Mouse (Mus musculus) neural tube, embryonic 15.5 days (tissue): Measurements from ENCODE around the gene Tvp23b. TPM values are rescaled to one million over a fixed set of nuclear protein-coding genes. Genes with fewer than 3 reads are reported as not detected.

Experiments used
- ATAC-seq: fragments of 200-750 bp; cut with Nextera tagmentation; 2 replicates; pipeline ENCODE4 v1.8.0; 2017; ENCODE audit warnings: mild to moderate bottlenecking, moderate TSS enrichment, moderate library complexity; ENCODE audit not compliant: low FRiP score
- H3K27ac ChIP-seq: fragments of 300-500 bp; sonication (generic); replicated peaks from 2 replicates; pipeline ENCODE4 v1.5.1; 2015; ENCODE audit warnings: mild to moderate bottlenecking, inconsistent platforms
- H3K27me3 ChIP-seq: fragments of 300-500 bp; sonication (generic); replicated peaks from 2 replicates; pipeline ENCODE4 v1.6.1; 2015; ENCODE audit warnings: inconsistent platforms
- H3K36me3 ChIP-seq: fragments of 300-500 bp; sonication (generic); 2 replicates; pipeline ENCODE4 v1.6.1; 2015; ENCODE audit warnings: inconsistent platforms
- H3K4me1 ChIP-seq: fragments of 300-500 bp; sonication (generic); 2 replicates; pipeline ENCODE4 v1.6.1; 2015; ENCODE audit warnings: inconsistent platforms
- H3K4me2 ChIP-seq: fragments of 300-500 bp; sonication (generic); 2 replicates; pipeline ENCODE4 v1.6.1; 2015; ENCODE audit warnings: inconsistent platforms, mild to moderate bottlenecking, moderate library complexity
- H3K4me3 ChIP-seq: fragments of 300-500 bp; sonication (generic); replicated peaks from 2 replicates; pipeline ENCODE4 v1.5.1; 2015; ENCODE audit warnings: mild to moderate bottlenecking, inconsistent platforms
- H3K9ac ChIP-seq: fragments of 300-500 bp; sonication (generic); replicated peaks from 2 replicates; pipeline ENCODE4 v1.6.1; 2015; ENCODE audit warnings: mild to moderate bottlenecking, inconsistent platforms
- H3K9me3 ChIP-seq: fragments of 300-500 bp; sonication (generic); replicated peaks from 2 replicates; pipeline ENCODE4 v1.6.1; 2016; ENCODE audit warnings: inconsistent platforms
- WGBS: fragments of 180-500 bp; shearing (Covaris S2); methylation state at CpG from one replicate; pipeline ENCODE4 v1.1.7; 2015; ENCODE audit warnings: mixed read lengths; 5-methylcytosine and 5-hydroxymethylcytosine counted together
- polyA plus RNA-seq: library from polyadenylated mRNA; unstranded; fragments of >200 nt; fragmentation: Nextera tagmentation; extraction: Ambion mirVana; gene quantifications from 2 replicates; pipeline ENCODE4 v1.2.1, GENCODE M21; 2015

Gene Tvp23b
- polyA plus RNA-seq, result 54.0 and 55.4 TPM in 2 replicates

- Histone ChIP-seq H3K4me3 (peak within 1 kb of the TSS; percentile 87), H3K36me3 (peaks cover 5% of the 10 kb centered on the region), H3K4me2 (peak within 1 kb of the TSS; percentile 74), H3K9ac (peak within 1 kb of the TSS; percentile 87), H3K4me1 (peaks cover 16% of the 10 kb centered on the region), H3K9me3 (no peaks in the 10 kb centered on the region), H3K27ac (peak within 1 kb of the TSS; percentile 90), H3K27me3 (no peaks in the 10 kb centered on the region)
- peak; percentile 98 for ATAC-seq
- WGBS, result 1% methylated on average over 55 of the region's 55 CpGs
Measured at GRCm38 (mm10) chr11:62879220-62880048, at the start of gene Tvp23b. TSS of gene Tvp23b (plus strand) at chr11:62879455.

DNA sequence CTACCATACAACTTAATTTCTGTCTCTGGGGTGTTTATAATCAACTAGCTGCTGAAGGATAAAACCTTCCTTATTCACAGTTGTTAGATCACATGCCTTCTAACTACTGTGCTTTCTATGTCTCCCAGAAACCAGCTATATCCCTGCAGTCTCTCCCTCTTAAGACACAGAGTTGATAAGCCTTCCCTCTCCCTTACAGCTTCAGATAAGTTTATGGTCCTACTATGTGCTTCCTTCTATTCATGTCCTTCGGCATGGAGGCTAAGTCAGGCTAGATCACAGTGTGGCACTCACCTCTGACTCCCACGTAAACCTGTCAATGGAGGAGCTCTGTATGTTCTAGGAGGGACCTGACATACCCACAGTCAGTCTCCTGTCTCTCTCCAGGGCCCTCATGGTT, 48.9 kb upstream of the Tvp23b start:
- Histone ChIP-seq H3K4me3 (no peak overlapping the region), H3K27me3 (no peaks in the 10 kb centered on the region), H3K9ac (no peak overlapping the region), H3K4me1 (no peaks in the 10 kb centered on the region), H3K27ac (no peak overlapping the region), H3K9me3 (no peaks in the 10 kb centered on the region), H3K4me2 (no peak overlapping the region), H3K36me3 (no peaks in the 10 kb centered on the region)
- WGBS, result 93% methylated on average over 2 of the region's 2 CpGs
- no peak for ATAC-seq

- Histone ChIP-seq H3K27ac (no peak overlapping the region), H3K4me2 (no peak overlapping the region), H3K27me3 (no peaks in the 10 kb centered on the region), H3K9me3 (no peaks in the 10 kb centered on the region), H3K4me1 (no peaks in the 10 kb centered on the region), H3K4me3 (no peak overlapping the region), H3K9ac (no peak overlapping the region), H3K36me3 (no peaks in the 10 kb centered on the region)
- ATAC-seq, result no peak
Measured at GRCm38 (mm10) chr11:62831906-62832305, 47.3 kb upstream of the Tvp23b start.

GRCm38 (mm10) chr11:62844562-62844961, 34.7 kb upstream of the Tvp23b start:
- no peak overlapping the region for H3K4me2 ChIP-seq
- no peak overlapping the region for H3K4me3 ChIP-seq
- no peak for ATAC-seq
- H3K36me3 ChIP-seq, result 0 out of 2 replicates have a peak, but pooled peaks cover 3% of the 10 kb centered on the region
- no peaks in the 10 kb centered on the region for H3K27me3 ChIP-seq
- H3K4me1 ChIP-seq, result 0 out of 2 replicates have a peak, but pooled peaks cover 3% of the 10 kb centered on the region
- H3K9me3 ChIP-seq, result no peaks in the 10 kb centered on the region
- 89% methylated on average over 5 of the region's 5 CpGs for WGBS
- no peak overlapping the region for H3K27ac ChIP-seq
- no peak overlapping the region for H3K9ac ChIP-seq

GRCm38 (mm10) chr11:62845730-62846129, 33.5 kb upstream of the Tvp23b start:
- H3K36me3 ChIP-seq, result 0 out of 2 replicates have a peak, but pooled peaks cover 3% of the 10 kb centered on the region
- H3K9ac ChIP-seq, result no peak overlapping the region
- no peak for ATAC-seq
- 69% methylated on average over 3 of the region's 3 CpGs for WGBS
- H3K4me1 ChIP-seq, result 0 out of 2 replicates have a peak, but pooled peaks cover 3% of the 10 kb centered on the region
- no peak overlapping the region for H3K4me3 ChIP-seq
- H3K27ac ChIP-seq, result no peak overlapping the region
- H3K9me3 ChIP-seq, result no peaks in the 10 kb centered on the region
- no peaks in the 10 kb centered on the region for H3K27me3 ChIP-seq
- H3K4me2 ChIP-seq, result no peak overlapping the region

- no peaks in the 10 kb centered on the region for H3K27me3 ChIP-seq
- H3K4me2 ChIP-seq, result peak within 1 kb of the TSS; percentile 31
- H3K4me1 ChIP-seq, result 0 out of 2 replicates have a peak, but pooled peaks cover 3% of the 10 kb centered on the region
- ATAC-seq, result no peak
- H3K9me3 ChIP-seq, result no peaks in the 10 kb centered on the region
- H3K27ac ChIP-seq, result 0 out of 2 replicates have a peak within 1 kb of the TSS, but pooled peaks have one; percentile 2
- peak within 1 kb of the TSS; percentile 16; the same call in 1 of the 2 replicates for H3K4me3 ChIP-seq
- H3K36me3 ChIP-seq, result no peaks in the 10 kb centered on the region
- H3K9ac ChIP-seq, result no peak within 1 kb of the TSS
- WGBS, result 32% methylated on average over 12 of the region's 12 CpGs
Measured at GRCm38 (mm10) chr11:62846961-62847654, 32.1 kb upstream of the Tvp23b start, which contains the start of gene Fbxw10. TSS of gene Fbxw10 (plus strand) at chr11:62847069.

DNA sequence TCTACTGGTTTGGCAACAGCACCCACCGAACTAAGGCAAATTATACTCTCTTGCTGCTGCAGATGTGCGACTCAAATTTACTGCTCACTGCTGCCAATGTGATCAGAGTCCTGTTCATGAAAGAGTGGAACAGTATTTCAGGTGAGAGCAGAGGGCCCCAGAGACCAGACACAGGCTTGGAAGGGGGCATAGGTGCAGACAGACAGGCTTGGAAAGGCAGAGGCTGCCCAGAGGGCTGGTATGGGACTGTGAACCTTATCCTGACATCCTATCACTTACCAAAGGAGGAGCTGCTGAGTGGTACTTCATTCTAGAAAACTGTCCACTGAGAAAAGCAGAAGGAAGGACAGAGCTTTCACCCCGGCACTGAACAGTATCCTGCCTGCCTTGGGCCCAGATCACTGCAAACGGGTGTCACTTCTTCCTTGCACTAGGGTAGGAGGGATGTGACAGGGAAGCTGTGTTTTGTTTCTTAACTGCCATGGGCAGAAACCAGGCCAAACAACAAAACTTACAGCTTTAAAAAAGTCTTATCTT, 31.5 kb upstream of the Tvp23b start:
- no peak overlapping the region for H3K4me2 ChIP-seq
- H3K4me1 ChIP-seq, result 0 out of 2 replicates have a peak, but pooled peaks cover 3% of the 10 kb centered on the region
- H3K9me3 ChIP-seq, result no peaks in the 10 kb centered on the region
- no peak for ATAC-seq
- no peaks in the 10 kb centered on the region for H3K36me3 ChIP-seq
- H3K9ac ChIP-seq, result no peak overlapping the region
- no peaks in the 10 kb centered on the region for H3K27me3 ChIP-seq
- H3K4me3 ChIP-seq, result no peak overlapping the region
- WGBS, result 72% methylated on average over 4 of the region's 4 CpGs
- no peak overlapping the region for H3K27ac ChIP-seq

DNA sequence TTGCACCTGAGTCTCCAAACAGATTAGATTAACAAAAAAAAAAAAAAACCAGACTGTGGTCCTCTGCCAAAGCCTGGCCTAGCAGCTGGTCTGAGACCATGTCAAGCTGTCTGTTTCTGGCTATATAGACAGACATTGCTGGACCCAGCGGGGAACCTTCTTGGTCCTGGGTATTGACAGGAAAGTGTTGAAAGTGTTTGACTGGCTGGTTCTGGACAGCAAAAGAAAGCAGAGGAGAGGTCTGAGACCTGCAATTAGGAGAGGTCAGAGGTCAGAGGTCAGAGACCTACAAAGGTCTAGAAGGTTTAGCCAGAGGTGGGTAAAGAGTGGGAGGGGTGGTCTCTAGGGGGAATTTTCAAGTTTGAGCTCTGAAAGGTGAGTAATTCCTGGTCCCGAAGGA, 31.0 kb upstream of the Tvp23b start:
- ATAC-seq, result no peak
- no peak overlapping the region for H3K27ac ChIP-seq
- no peak overlapping the region for H3K4me3 ChIP-seq
- WGBS, result 67% methylated on average over 2 of the region's 2 CpGs
- no peak overlapping the region for H3K4me2 ChIP-seq
- no peaks in the 10 kb centered on the region for H3K27me3 ChIP-seq
- no peaks in the 10 kb centered on the region for H3K9me3 ChIP-seq
- no peak overlapping the region for H3K9ac ChIP-seq
- H3K4me1 ChIP-seq, result 0 out of 2 replicates have a peak, but pooled peaks cover 3% of the 10 kb centered on the region
- H3K36me3 ChIP-seq, result no peaks in the 10 kb centered on the region

DNA sequence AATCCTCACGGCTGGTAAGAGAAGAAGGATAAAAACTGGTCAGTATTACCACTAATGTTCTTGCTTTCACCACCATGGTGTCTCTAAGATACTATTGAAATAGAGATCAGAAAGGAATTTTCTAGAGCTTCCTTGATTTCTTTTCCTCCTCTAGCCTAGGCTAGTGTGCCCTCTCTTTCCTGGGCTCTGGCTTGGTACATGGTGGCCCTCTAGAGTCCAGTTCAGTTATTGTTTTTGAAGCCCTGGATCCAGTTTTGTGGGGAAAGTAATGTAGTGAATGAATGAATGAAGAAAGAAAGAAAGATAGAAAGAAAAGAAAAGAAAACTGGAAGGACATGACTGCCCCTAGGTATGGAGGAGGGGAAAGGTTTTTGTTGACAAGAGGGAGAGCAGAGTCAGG, 28.1 kb upstream of the Tvp23b start:
- 89% methylated on average over 1 of the region's 1 CpGs for WGBS
- no peaks in the 10 kb centered on the region for H3K27me3 ChIP-seq
- no peak overlapping the region for H3K4me2 ChIP-seq
- no peaks in the 10 kb centered on the region for H3K9me3 ChIP-seq
- H3K27ac ChIP-seq, result no peak overlapping the region
- no peak for ATAC-seq
- H3K9ac ChIP-seq, result no peak overlapping the region
- H3K36me3 ChIP-seq, result no peaks in the 10 kb centered on the region
- H3K4me3 ChIP-seq, result no peak overlapping the region
- H3K4me1 ChIP-seq, result 0 out of 2 replicates have a peak, but pooled peaks cover 3% of the 10 kb centered on the region

DNA sequence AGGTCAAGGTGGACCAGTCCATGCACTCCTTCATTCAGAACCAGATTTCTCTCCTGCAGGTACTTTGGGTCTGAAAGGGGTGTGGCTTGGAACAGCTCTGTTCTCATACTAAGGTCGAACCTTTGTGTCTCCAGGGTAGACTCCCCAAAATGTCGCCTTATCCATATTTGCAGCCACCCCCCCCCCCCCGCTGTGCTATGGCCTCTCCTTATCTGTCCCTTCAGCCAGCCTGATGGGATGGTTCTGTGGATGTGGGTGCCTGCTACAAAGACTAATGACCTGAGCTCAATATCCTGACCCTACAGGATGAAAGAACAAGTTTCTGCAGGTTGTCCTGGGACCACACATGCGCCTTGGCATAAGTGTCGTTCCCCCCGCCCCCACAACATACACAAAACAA, 25.9 kb upstream of the Tvp23b start:
- Histone ChIP-seq H3K4me3 (no peak overlapping the region), H3K27ac (no peak overlapping the region), H3K9ac (no peak overlapping the region), H3K9me3 (no peaks in the 10 kb centered on the region), H3K36me3 (no peaks in the 10 kb centered on the region), H3K27me3 (no peaks in the 10 kb centered on the region), H3K4me1 (no peaks in the 10 kb centered on the region), H3K4me2 (no peak overlapping the region)
- 95% methylated on average over 6 of the region's 6 CpGs for WGBS
- no peak for ATAC-seq

- ATAC-seq, result no peak
- Histone ChIP-seq H3K4me2 (no peak overlapping the region), H3K9me3 (no peaks in the 10 kb centered on the region), H3K36me3 (no peaks in the 10 kb centered on the region), H3K9ac (no peak overlapping the region), H3K27ac (no peak overlapping the region), H3K4me3 (no peak overlapping the region), H3K4me1 (no peaks in the 10 kb centered on the region), H3K27me3 (no peaks in the 10 kb centered on the region)
- WGBS, result 73% methylated on average over 4 of the region's 4 CpGs
Measured at GRCm38 (mm10) chr11:62865562-62865961, 13.7 kb upstream of the Tvp23b start.
